Comparison of ENCODE assay signal across 8 mouse cellular contexts in the genomic region with DNA sequence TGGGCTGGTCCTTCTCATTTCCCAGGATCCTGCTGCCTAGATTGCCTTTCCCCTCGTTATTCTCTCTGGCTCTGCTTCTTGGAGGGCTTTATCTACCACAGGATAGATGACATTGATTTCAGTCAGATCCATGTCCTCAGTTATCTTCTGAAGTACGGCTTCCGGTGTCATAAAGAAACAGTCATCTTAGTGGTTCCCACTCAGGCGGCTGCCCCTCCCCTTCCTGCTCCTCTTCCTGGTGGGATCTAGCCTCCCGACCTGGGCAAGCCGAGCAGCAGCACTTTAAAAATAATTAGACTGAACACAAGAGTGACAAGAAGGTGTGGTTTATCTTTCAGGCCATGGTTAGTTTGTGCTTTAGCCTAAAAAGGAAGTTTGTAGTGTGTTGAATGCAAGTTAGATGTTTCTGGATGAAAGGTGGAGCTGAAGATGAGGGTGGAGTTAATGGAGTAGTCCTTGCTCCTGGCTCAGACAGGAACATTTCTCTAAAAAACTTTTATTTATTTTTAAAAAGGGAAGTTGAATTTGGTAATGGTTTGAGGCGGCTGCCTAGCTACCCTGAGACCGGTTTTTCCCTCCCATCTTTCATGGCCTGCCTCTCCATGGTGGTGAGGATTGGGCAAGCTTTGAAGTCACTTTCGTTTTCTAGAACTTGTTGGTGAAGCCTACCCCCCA.
DNase-seq lines count a peak whose midpoint lies in the region; ATAC-seq and TF ChIP-seq lines count a peak whose summit lies in the region.

No protein-coding gene starts in this region.

- H3K36me3 ChIP-seq in kidney, embryonic 14.5 days (ENCODE audit: control insufficient read depth, insufficient read depth, low read length), result no peaks in the 10 kb centered on the region
- no peaks in the 10 kb centered on the region for H3K36me3 ChIP-seq in liver, embryonic 13.5 days
- H3K36me3 ChIP-seq in splenic B cell, adult 2 months (ENCODE audit: control insufficient read depth, insufficient read depth, low read length, poor library complexity, severe bottlenecking), result no peaks in the 10 kb centered on the region
- no peaks in the 10 kb centered on the region for H3K36me3 ChIP-seq in midbrain, embryonic 11.5 days (ENCODE audit: control insufficient read depth, insufficient read depth, low read length)

- 0 out of 2 replicates have a peak overlapping the region, but pooled peaks have one; percentile 0 for H3K4me2 ChIP-seq in kidney, embryonic 14.5 days (replicated peaks; ENCODE audit: low read depth, low read length)
- peak overlapping the region; percentile 48 for H3K4me2 ChIP-seq in liver, embryonic 13.5 days
- H3K4me2 ChIP-seq in midbrain, embryonic 11.5 days, result no peak overlapping the region

- no peaks in the 10 kb centered on the region for H3K27me3 ChIP-seq in kidney, embryonic 14.5 days (ENCODE audit: control insufficient read depth, insufficient read depth, low read length)
- H3K27me3 ChIP-seq in liver, embryonic 13.5 days, result no peaks in the 10 kb centered on the region
- H3K27me3 ChIP-seq in splenic B cell, adult 2 months (ENCODE audit: control insufficient read depth, insufficient read depth, low read length, poor library complexity, severe bottlenecking), result no peaks in the 10 kb centered on the region
- no peaks in the 10 kb centered on the region for H3K27me3 ChIP-seq in midbrain, embryonic 11.5 days (ENCODE audit: control insufficient read depth, insufficient read depth, low read length)

- ATAC-seq in kidney, embryonic 14.5 days (ENCODE audit: low FRiP score, low TSS enrichment), result no peak
- ATAC-seq in liver, embryonic 13.5 days (ENCODE audit: low read depth), result peak; percentile 69
- no peak for ATAC-seq in midbrain, embryonic 11.5 days (ENCODE audit: low FRiP score)

- no peak for DNase-seq in kidney, adult 8-10 months
- peak; percentile 9 for DNase-seq in liver, embryonic 13.5 days
- peak; percentile 54 for DNase-seq in splenic B cell, adult 2 months (ENCODE audit: low read depth, low spot score)
- DNase-seq in cerebellum, adult 9-11 months, result no peak
- no peak for DNase-seq in midbrain, embryonic 11.5 days (ENCODE audit: low spot score, missing footprints)
- no peak for DNase-seq in spleen, postnatal 14 days (ENCODE audit: low spot score in 2 of 2)

- no peak for TF ChIP-seq POLR2A in embryonic fibroblast, embryonic 13.5 days (IDR thresholded peaks at IDR 0.05; ENCODE audit: low read depth, low read length)

- peaks cover 17% of the 10 kb centered on the region for H3K4me1 ChIP-seq in kidney, embryonic 14.5 days (ENCODE audit: control insufficient read depth, insufficient read depth, low read length)
- H3K4me1 ChIP-seq in embryonic fibroblast, embryonic 13.5 days (ENCODE audit: control insufficient read depth, insufficient read depth, low read length), result peaks cover 9% of the 10 kb centered on the region; the same call in 1 of the 2 replicates
- H3K4me1 ChIP-seq in liver, embryonic 13.5 days (replicated peaks), result peaks cover 30% of the 10 kb centered on the region
- no peaks in the 10 kb centered on the region for H3K4me1 ChIP-seq in midbrain, embryonic 11.5 days (ENCODE audit: control insufficient read depth, insufficient read depth, low read length)

- H3K9me3 ChIP-seq in kidney, embryonic 14.5 days (ENCODE audit: control insufficient read depth, low read length), result no peaks in the 10 kb centered on the region
- no peaks in the 10 kb centered on the region for H3K9me3 ChIP-seq in liver, embryonic 13.5 days (replicated peaks)
- H3K9me3 ChIP-seq in midbrain, embryonic 11.5 days (ENCODE audit: control insufficient read depth, low read length), result no peaks in the 10 kb centered on the region

- no peak overlapping the region for H3K27ac ChIP-seq in kidney, embryonic 14.5 days (ENCODE audit: low read depth, low read length)
- peak overlapping the region; percentile 77 for H3K27ac ChIP-seq in embryonic fibroblast, embryonic 13.5 days (ENCODE audit: insufficient read depth, low read length)
- peak overlapping the region; percentile 62; the same call in 1 of the 2 replicates for H3K27ac ChIP-seq in liver, embryonic 13.5 days
- no peak overlapping the region for H3K27ac ChIP-seq in midbrain, embryonic 11.5 days (ENCODE audit: low read depth, low read length)

- no peak overlapping the region for H3K4me3 ChIP-seq in kidney, embryonic 14.5 days (ENCODE audit: low read length)
- H3K4me3 ChIP-seq in embryonic fibroblast, embryonic 13.5 days (ENCODE audit: insufficient read depth, low read length), result no peak overlapping the region
- H3K4me3 ChIP-seq in liver, embryonic 13.5 days (replicated peaks), result peak overlapping the region; percentile 41
- no peak overlapping the region for H3K4me3 ChIP-seq in midbrain, embryonic 11.5 days (ENCODE audit: low read depth, low read length)

- H3K9ac ChIP-seq in kidney, embryonic 14.5 days (ENCODE audit: low read depth, low read length), result no peak overlapping the region
- peak overlapping the region; percentile 15; the same call in 1 of the 2 replicates for H3K9ac ChIP-seq in liver, embryonic 13.5 days
- H3K9ac ChIP-seq in midbrain, embryonic 11.5 days (ENCODE audit: low read length), result no peak overlapping the region

- no peak for TF ChIP-seq CTCF in embryonic fibroblast, embryonic 13.5 days (IDR thresholded peaks at IDR 0.05; ENCODE audit: borderline replicate concordance, insufficient read depth, low read length)

- 51% methylated on average over 9 of the region's 9 CpGs for whole genome bisulfite sequencing in kidney, embryonic 14.5 days
- WGBS in liver, embryonic 13.5 days (ENCODE audit: insufficient replicate concordance), result 11% methylated on average over 9 of the region's 9 CpGs
- 77% methylated on average over 9 of the region's 9 CpGs for WGBS in midbrain, embryonic 11.5 days

Comparison
In these comparisons a context has a peak if more than half of its experiments do, and no peak if none do; other contexts are left out.
1. H3K27ac ChIP-seq: peak in embryonic fibroblast, embryonic 13.5 days (single experiment) and liver, embryonic 13.5 days (single experiment); none in kidney, embryonic 14.5 days (single experiment) and midbrain, embryonic 11.5 days (single experiment).
2. DNase-seq: peak in liver, embryonic 13.5 days (single experiment) and splenic B cell, adult 2 months (single experiment); none in kidney, adult 8-10 months (0 of 2), cerebellum, adult 9-11 months (single experiment), midbrain, embryonic 11.5 days (single experiment) and spleen, postnatal 14 days (0 of 2).